Mouse (Mus musculus) intestine, embryonic 16.5 days (tissue): ENCODE results near the gene Ccl1. TPM values are rescaled to one million over a fixed set of nuclear protein-coding genes. Genes with fewer than 3 reads are reported as not detected.

Source experiments
- ATAC-seq: fragments of 200-750 bp; cut with Nextera tagmentation; 2 replicates; pipeline ENCODE4 v1.8.0; 2017; ENCODE audit warnings: moderate TSS enrichment, moderate library complexity
- H3K27ac ChIP-seq: fragments of 300-500 bp; sonication (generic); 2 replicates; pipeline ENCODE4 v1.5.1; 2014; ENCODE audit warnings: mild to moderate bottlenecking, low read length
- H3K27me3 ChIP-seq: fragments of 300-500 bp; sonication (generic); replicated peaks from 2 replicates; pipeline ENCODE4 v1.6.1; 2014; ENCODE audit warnings: low read length, control low read depth, mixed read lengths; ENCODE audit not compliant: control insufficient read depth, insufficient read depth
- H3K36me3 ChIP-seq: fragments of 300-500 bp; sonication (generic); 2 replicates; pipeline ENCODE4 v1.6.1; 2014; ENCODE audit warnings: low read length, control low read depth; ENCODE audit not compliant: control insufficient read depth, insufficient read depth
- H3K4me1 ChIP-seq: fragments of 300-500 bp; sonication (generic); 2 replicates; pipeline ENCODE4 v1.6.1; 2014; ENCODE audit warnings: low read length, control low read depth, mixed read lengths; ENCODE audit not compliant: control insufficient read depth, insufficient read depth
- H3K4me2 ChIP-seq: fragments of 300-500 bp; sonication (generic); 2 replicates; pipeline ENCODE4 v1.6.1; 2014; ENCODE audit warnings: low read depth, low read length, control low read depth
- H3K4me3 ChIP-seq: fragments of 300-500 bp; sonication (generic); 2 replicates; pipeline ENCODE4 v1.5.1; 2014; ENCODE audit warnings: mild to moderate bottlenecking, low read length
- H3K9ac ChIP-seq: fragments of 300-500 bp; sonication (generic); 2 replicates; pipeline ENCODE4 v1.6.1; 2014; ENCODE audit warnings: low read depth, low read length
- H3K9me3 ChIP-seq: fragments of 300-500 bp; sonication (generic); 2 replicates; pipeline ENCODE4 v1.6.1; 2016; ENCODE audit warnings: low read length, control low read depth; ENCODE audit not compliant: control insufficient read depth
- WGBS: fragments of 180-500 bp; shearing (Covaris S2); extraction: QIAGEN DNeasy Blood & Tissue Kit; methylation state at CpG from one replicate; pipeline ENCODE4 v1.1.7; 2014; 5-methylcytosine and 5-hydroxymethylcytosine counted together
- polyA plus RNA-seq: library from polyadenylated mRNA; unstranded; fragments of >200 nt; fragmentation: Nextera tagmentation; extraction: Ambion mirVana; gene quantifications from 2 replicates; pipeline ENCODE4 v1.2.1, GENCODE M21; 2015

Gene Ccl1
- not detected in 2 replicates for polyA plus RNA-seq

GRCm38 (mm10) chr11:82305590-82305989, at the start of gene Ccl1:
TSS of gene Ccl1 (minus strand) at chr11:82305690.
- Histone ChIP-seq H3K36me3 (no peaks in the 10 kb centered on the region), H3K9me3 (no peaks in the 10 kb centered on the region), H3K4me3 (no peak within 1 kb of the TSS), H3K9ac (no peak within 1 kb of the TSS), H3K4me2 (no peak within 1 kb of the TSS), H3K27me3 (no peaks in the 10 kb centered on the region), H3K27ac (no peak within 1 kb of the TSS), H3K4me1 (no peaks in the 10 kb centered on the region)
- ATAC-seq = no peak
- WGBS = 59% methylated on average over 4 of the region's 4 CpGs

- 81% methylated on average over 10 of the region's 10 CpGs for WGBS
- Histone ChIP-seq H3K9me3 (no peaks in the 10 kb centered on the region), H3K27ac (no peak overlapping the region), H3K4me2 (no peak overlapping the region), H3K4me1 (no peaks in the 10 kb centered on the region), H3K9ac (no peak overlapping the region), H3K36me3 (no peaks in the 10 kb centered on the region), H3K4me3 (no peak overlapping the region), H3K27me3 (no peaks in the 10 kb centered on the region)
- no peak for ATAC-seq
Measured at GRCm38 (mm10) chr11:82351039-82351438, 45.5 kb upstream of the Ccl1 start.

- Histone ChIP-seq H3K36me3 (no peaks in the 10 kb centered on the region), H3K9ac (no peak overlapping the region), H3K4me3 (no peak overlapping the region), H3K27ac (no peak overlapping the region), H3K4me2 (no peak overlapping the region), H3K4me1 (no peaks in the 10 kb centered on the region; the same call in 1 of the 2 replicates), H3K27me3 (no peaks in the 10 kb centered on the region), H3K9me3 (no peaks in the 10 kb centered on the region)
- 47% methylated on average over 2 of the region's 2 CpGs for WGBS
- ATAC-seq = no peak
Measured at GRCm38 (mm10) chr11:82340900-82341299, 35.4 kb upstream of the Ccl1 start.

GRCm38 (mm10) chr11:82340416-82340815, 34.9 kb upstream of the Ccl1 start:
- WGBS = 29% methylated on average over 6 of the region's 6 CpGs
- Histone ChIP-seq H3K4me1 (no peaks in the 10 kb centered on the region; the same call in 1 of the 2 replicates), H3K27me3 (no peaks in the 10 kb centered on the region), H3K27ac (no peak overlapping the region), H3K4me3 (no peak overlapping the region), H3K9me3 (no peaks in the 10 kb centered on the region), H3K9ac (no peak overlapping the region), H3K4me2 (no peak overlapping the region), H3K36me3 (no peaks in the 10 kb centered on the region)
- no peak for ATAC-seq

- no peaks in the 10 kb centered on the region for H3K27me3 ChIP-seq
- no peak for ATAC-seq
Measured at GRCm38 (mm10) chr11:82339921-82340401, 34.5 kb upstream of the Ccl1 start.

GRCm38 (mm10) chr11:82313153-82313552, 7.7 kb upstream of the Ccl1 start:
- H3K36me3 ChIP-seq = no peaks in the 10 kb centered on the region
- 32% methylated on average over 7 of the region's 7 CpGs for WGBS
- no peaks in the 10 kb centered on the region for H3K9me3 ChIP-seq
- no peak overlapping the region for H3K4me3 ChIP-seq
- no peak overlapping the region for H3K4me2 ChIP-seq
- no peaks in the 10 kb centered on the region for H3K4me1 ChIP-seq
- H3K27ac ChIP-seq = no peak overlapping the region
- ATAC-seq = no peak
- H3K27me3 ChIP-seq = no peaks in the 10 kb centered on the region
- H3K9ac ChIP-seq = no peak overlapping the region

More at GRCm38 (mm10) chr11:82339921-82340401, 34.5 kb upstream of the Ccl1 start:
- no peaks in the 10 kb centered on the region for H3K36me3 ChIP-seq
- no peak overlapping the region for H3K4me2 ChIP-seq
- no peak overlapping the region for H3K4me3 ChIP-seq
- H3K9me3 ChIP-seq = no peaks in the 10 kb centered on the region
- H3K9ac ChIP-seq = no peak overlapping the region
- H3K27ac ChIP-seq = no peak overlapping the region
- WGBS = 24% methylated on average over 7 of the region's 7 CpGs
- no peaks in the 10 kb centered on the region; the same call in 1 of the 2 replicates for H3K4me1 ChIP-seq

GRCm38 (mm10) chr11:82310336-82311045, 5.0 kb upstream of the Ccl1 start:
- Histone ChIP-seq H3K4me3 (no peak overlapping the region), H3K4me2 (no peak overlapping the region), H3K9ac (no peak overlapping the region), H3K9me3 (no peaks in the 10 kb centered on the region), H3K4me1 (no peaks in the 10 kb centered on the region), H3K27ac (no peak overlapping the region), H3K36me3 (no peaks in the 10 kb centered on the region), H3K27me3 (no peaks in the 10 kb centered on the region)
- WGBS = 26% methylated on average over 12 of the region's 12 CpGs
- no peak for ATAC-seq

GRCm38 (mm10) chr11:82297895-82298294, 7.6 kb downstream of the Ccl1 start:
- Histone ChIP-seq H3K4me1 (no peaks in the 10 kb centered on the region), H3K9me3 (no peaks in the 10 kb centered on the region), H3K27me3 (no peaks in the 10 kb centered on the region), H3K4me3 (no peak overlapping the region), H3K9ac (no peak overlapping the region), H3K36me3 (no peaks in the 10 kb centered on the region), H3K4me2 (no peak overlapping the region), H3K27ac (no peak overlapping the region)
- no peak for ATAC-seq
- WGBS = 80% methylated on average over 4 of the region's 4 CpGs

- Histone ChIP-seq H3K4me1 (no peaks in the 10 kb centered on the region), H3K4me2 (no peak overlapping the region), H3K27ac (no peak overlapping the region), H3K27me3 (no peaks in the 10 kb centered on the region), H3K4me3 (no peak overlapping the region), H3K9me3 (no peaks in the 10 kb centered on the region), H3K36me3 (no peaks in the 10 kb centered on the region), H3K9ac (no peak overlapping the region)
- ATAC-seq = no peak
Measured at GRCm38 (mm10) chr11:82290841-82291240, 14.6 kb downstream of the Ccl1 start.
